Mouse (Mus musculus): ENCODE results near the gene Clip2.

The Clip2 gene

GRCm38 (mm10) chr5:134564272-134564671 lies 12.0 kb upstream of the Clip2 start:
- no peak for DNase-seq

- no peak for DNase-seq
These were observed 8.4 kb upstream of the Clip2 start for GRCm38 (mm10) chr5:134560450-134561171.

- DNase-seq, result no peak
These were observed 7.8 kb upstream of the Clip2 start, which contains the start of gene Syna for GRCm38 (mm10) chr5:134560071-134560449. Gene Syna, minus strand, starts transcription at chr5:134560171.

- DNase-seq, result peak; percentile 41
These were observed 3.4 kb upstream of the Clip2 start for GRCm38 (mm10) chr5:134555463-134556164.

GRCm38 (mm10) chr5:134553951-134554546 lies 1.8 kb upstream of the Clip2 start:
- DNase-seq, result peak; percentile 44

GRCm38 (mm10) chr5:134551233-134552109 lies 763 bp downstream of the Clip2 start:
- peak; percentile 78 for DNase-seq

GRCm38 (mm10) chr5:134550836-134551232 lies 1.4 kb downstream of the Clip2 start:
- peak; percentile 61 for DNase-seq

GRCm38 (mm10) chr5:134549640-134550168 lies 2.5 kb downstream of the Clip2 start:
- DNase-seq, result no peak

GRCm38 (mm10) chr5:134548306-134548705 lies 3.9 kb downstream of the Clip2 start:
- no peak for DNase-seq

- DNase-seq, result no peak
These were observed 5.4 kb downstream of the Clip2 start for GRCm38 (mm10) chr5:134546790-134547189.

- DNase-seq, result no peak
These were observed 7.0 kb downstream of the Clip2 start for GRCm38 (mm10) chr5:134545242-134545629.

- DNase-seq, result peak; percentile 50
These were observed 7.6 kb downstream of the Clip2 start for GRCm38 (mm10) chr5:134544516-134545241.

GRCm38 (mm10) chr5:134541640-134542039 lies 10.6 kb downstream of the Clip2 start:
- no peak for DNase-seq

GRCm38 (mm10) chr5:134540881-134541280 lies 11.4 kb downstream of the Clip2 start:
- DNase-seq, result no peak

- no peak for DNase-seq
These were observed 12.3 kb downstream of the Clip2 start for GRCm38 (mm10) chr5:134539891-134540290.

- DNase-seq, result no peak
These were observed 16.2 kb downstream of the Clip2 start for GRCm38 (mm10) chr5:134536036-134536435.

- no peak for DNase-seq
These were observed 19.8 kb downstream of the Clip2 start for GRCm38 (mm10) chr5:134532417-134532816.

GRCm38 (mm10) chr5:134531585-134531984 lies 20.6 kb downstream of the Clip2 start:
- DNase-seq, result no peak

- DNase-seq, result peak; percentile 95
These were observed 21.4 kb downstream of the Clip2 start for GRCm38 (mm10) chr5:134530830-134531229.

GRCm38 (mm10) chr5:134528488-134528887 lies 23.7 kb downstream of the Clip2 start:
- no peak for DNase-seq

GRCm38 (mm10) chr5:134525971-134526711 lies 26.1 kb downstream of the Clip2 start:
- peak; percentile 72 for DNase-seq
